Mouse (Mus musculus) erythroblast, embryonic 14.5 days (primary cell): ENCODE data around the gene Rasa3. TPM values are rescaled to one million over a fixed set of nuclear protein-coding genes. Genes with fewer than 3 reads are reported as not detected.

Experiments used
- H3K27me3 ChIP-seq: 2 replicates; pipeline ENCODE4 v1.6.1; 2012; ENCODE audit warnings: inconsistent platforms; ENCODE audit not compliant: control insufficient read depth
- H3K36me3 ChIP-seq: 2 replicates; pipeline ENCODE4 v1.6.1; 2012; ENCODE audit warnings: mild to moderate bottlenecking, inconsistent platforms; ENCODE audit not compliant: control insufficient read depth
- H3K4me1 ChIP-seq: 2 replicates; pipeline ENCODE4 v1.6.1; 2012; ENCODE audit warnings: inconsistent platforms; ENCODE audit not compliant: control insufficient read depth
- H3K4me3 ChIP-seq: replicated peaks from 2 replicates; pipeline ENCODE3; 2012; ENCODE audit warnings: moderate library complexity, mild to moderate bottlenecking, inconsistent platforms
- H3K9me3 ChIP-seq: 2 replicates; pipeline ENCODE4 v1.6.1; 2012; ENCODE audit warnings: low read length, inconsistent platforms, mixed read lengths; ENCODE audit not compliant: control insufficient read depth
- GATA1 ChIP-seq: IDR thresholded peaks from 2 replicates; pipeline ENCODE4 v1.6.1; 2012; ENCODE audit warnings: low read length, inconsistent platforms, mixed read lengths
- TAL1 ChIP-seq: IDR thresholded peaks from 3 replicates; pipeline ENCODE4 v1.6.1; 2012; ENCODE audit warnings: low read length, inconsistent platforms, mixed read lengths
- polyA plus RNA-seq: library from polyadenylated mRNA; stranded (reverse); fragments of >175 nt; gene quantifications from 2 replicates; pipeline ENCODE4 v1.2.3, GENCODE M21; 2012

The Rasa3 gene
- polyA plus RNA-seq, 1 experiment, result 0.10 TPM

- H3K9me3 ChIP-seq, result no peaks in the 10 kb centered on the region
- H3K4me3 ChIP-seq, result no peak overlapping the region
- H3K4me1 ChIP-seq, result no peaks in the 10 kb centered on the region; the same call in 1 of the 2 replicates
- no peaks in the 10 kb centered on the region for H3K36me3 ChIP-seq
- no peak for TF ChIP-seq GATA1
- TF ChIP-seq TAL1, result no peak
- H3K27me3 ChIP-seq, result no peaks in the 10 kb centered on the region
Observed at GRCm38 (mm10) chr8:13699323-13699949, 22.0 kb upstream of the Rasa3 start.

GRCm38 (mm10) chr8:13698281-13698680 is 20.9 kb upstream of the Rasa3 start:
- Histone ChIP-seq H3K4me3 (no peak overlapping the region), H3K4me1 (no peaks in the 10 kb centered on the region; the same call in 1 of the 2 replicates), H3K27me3 (no peaks in the 10 kb centered on the region), H3K36me3 (no peaks in the 10 kb centered on the region), H3K9me3 (no peaks in the 10 kb centered on the region)
- TF ChIP-seq TAL1, result no peak
- TF ChIP-seq GATA1, result no peak

GRCm38 (mm10) chr8:13697681-13698080 is 20.3 kb upstream of the Rasa3 start:
- H3K4me3 ChIP-seq, result no peak overlapping the region
- H3K9me3 ChIP-seq, result no peaks in the 10 kb centered on the region
- TF ChIP-seq GATA1 (no peak), TAL1 (no peak)
- no peaks in the 10 kb centered on the region for H3K36me3 ChIP-seq
- H3K27me3 ChIP-seq, result no peaks in the 10 kb centered on the region
- H3K4me1 ChIP-seq, result no peaks in the 10 kb centered on the region; the same call in 1 of the 2 replicates

DNA sequence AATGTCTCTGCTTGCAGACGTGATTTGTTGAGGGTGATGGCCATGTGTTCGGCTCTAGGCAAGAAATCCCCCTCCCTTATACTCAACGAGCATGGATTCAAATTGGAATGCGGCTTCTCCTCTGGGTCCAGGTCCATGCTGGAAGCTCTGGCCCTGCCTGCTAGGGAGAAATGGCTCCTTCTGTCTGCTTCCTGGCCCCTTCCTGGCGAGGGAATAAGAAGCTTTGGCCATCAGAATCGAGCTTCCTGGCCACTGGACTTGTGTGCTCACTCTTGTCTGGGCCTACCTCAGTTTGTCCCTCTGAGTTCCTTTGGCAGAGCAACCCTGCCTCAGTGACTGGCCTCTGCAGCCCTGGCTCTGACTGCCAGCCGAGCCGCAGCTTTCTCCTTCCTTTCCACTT is 19.8 kb upstream of the Rasa3 start:
- H3K4me1 ChIP-seq, result no peaks in the 10 kb centered on the region; the same call in 1 of the 2 replicates

GRCm38 (mm10) chr8:13696157-13696556 is 18.8 kb upstream of the Rasa3 start:
- Histone ChIP-seq H3K36me3 (no peaks in the 10 kb centered on the region), H3K27me3 (no peaks in the 10 kb centered on the region), H3K9me3 (no peaks in the 10 kb centered on the region), H3K4me1 (no peaks in the 10 kb centered on the region; the same call in 1 of the 2 replicates), H3K4me3 (no peak overlapping the region)
- TF ChIP-seq TAL1 (no peak), GATA1 (no peak)

More for the DNA sequence above, 19.8 kb upstream of the Rasa3 start:
- no peak for TF ChIP-seq GATA1
- no peak for TF ChIP-seq TAL1
- Histone ChIP-seq H3K4me3 (no peak overlapping the region), H3K27me3 (no peaks in the 10 kb centered on the region), H3K9me3 (no peaks in the 10 kb centered on the region), H3K36me3 (no peaks in the 10 kb centered on the region)

DNA sequence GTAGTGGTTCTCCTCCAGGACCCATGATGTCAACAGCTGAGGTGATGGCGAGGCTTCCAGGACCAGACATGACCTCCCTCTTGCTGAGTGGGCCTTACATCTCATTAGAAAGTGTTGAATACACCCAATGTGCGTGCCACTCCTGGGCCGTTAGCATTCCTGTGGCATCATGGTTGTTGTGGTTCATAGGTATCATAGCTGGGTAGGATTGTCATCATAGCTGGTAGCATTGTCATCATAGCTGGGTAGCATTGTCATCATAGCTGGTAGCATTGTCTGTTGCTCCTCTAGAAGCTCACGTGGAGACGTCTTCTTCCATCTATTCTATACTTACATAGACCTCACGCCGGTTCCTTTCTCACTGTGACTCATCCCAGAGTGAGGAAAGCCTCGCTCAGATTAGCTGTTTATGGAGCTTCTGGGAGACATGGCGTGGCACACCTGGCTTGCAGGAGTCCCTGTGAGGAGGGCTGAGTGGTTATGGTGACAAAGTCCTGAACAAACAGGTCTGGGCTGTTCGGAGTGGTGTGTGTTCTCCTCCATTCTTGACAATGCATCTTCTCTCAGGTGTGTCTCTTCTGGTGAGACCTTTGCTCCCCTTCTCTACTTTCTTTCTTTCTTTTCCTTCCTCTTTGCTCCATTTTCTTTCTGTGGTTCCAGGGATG is 17.9 kb upstream of the Rasa3 start:
- no peak overlapping the region for H3K4me3 ChIP-seq
- no peaks in the 10 kb centered on the region for H3K9me3 ChIP-seq
- no peaks in the 10 kb centered on the region for H3K36me3 ChIP-seq
- H3K27me3 ChIP-seq, result no peaks in the 10 kb centered on the region
- H3K4me1 ChIP-seq, result no peaks in the 10 kb centered on the region; the same call in 1 of the 2 replicates
- TF ChIP-seq TAL1 (no peak), GATA1 (no peak)

- Histone ChIP-seq H3K36me3 (no peaks in the 10 kb centered on the region), H3K27me3 (no peaks in the 10 kb centered on the region), H3K4me1 (no peaks in the 10 kb centered on the region; the same call in 1 of the 2 replicates), H3K9me3 (no peaks in the 10 kb centered on the region), H3K4me3 (no peak overlapping the region)
- no peak for TF ChIP-seq TAL1
- no peak for TF ChIP-seq GATA1
Observed at GRCm38 (mm10) chr8:13694735-13695134, 17.3 kb upstream of the Rasa3 start.

GRCm38 (mm10) chr8:13692302-13693066 is 15.1 kb upstream of the Rasa3 start:
- no peaks in the 10 kb centered on the region for H3K27me3 ChIP-seq
- H3K4me1 ChIP-seq, result no peaks in the 10 kb centered on the region
- H3K9me3 ChIP-seq, result no peaks in the 10 kb centered on the region
- no peak for TF ChIP-seq TAL1
- no peak overlapping the region for H3K4me3 ChIP-seq
- no peaks in the 10 kb centered on the region for H3K36me3 ChIP-seq

DNA sequence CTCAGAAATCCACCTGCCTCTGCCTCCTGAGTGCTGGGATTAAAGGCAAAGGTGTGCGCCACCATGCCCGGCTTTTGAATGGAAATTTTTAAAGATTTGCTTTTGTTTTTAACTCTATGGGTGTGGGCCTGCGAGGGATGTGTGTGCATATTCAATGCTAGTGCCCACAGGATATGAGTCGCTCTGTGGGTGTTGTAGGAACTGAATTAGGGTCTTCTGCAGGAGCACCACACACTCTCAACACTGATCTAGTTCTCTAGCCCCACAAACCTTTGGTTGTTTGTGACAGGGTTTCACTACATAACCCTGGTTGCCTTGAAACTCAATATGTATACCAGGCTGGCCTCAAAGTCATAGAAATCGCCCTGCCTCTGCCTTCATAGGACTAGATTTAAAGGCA is 11.9 kb upstream of the Rasa3 start:
- no peak for TF ChIP-seq TAL1
- no peak for TF ChIP-seq GATA1
- no peaks in the 10 kb centered on the region for H3K9me3 ChIP-seq
- H3K4me3 ChIP-seq, result no peak overlapping the region
- H3K36me3 ChIP-seq, result no peaks in the 10 kb centered on the region
- 0 out of 2 replicates have a peak, but pooled peaks cover 2% of the 10 kb centered on the region for H3K4me1 ChIP-seq
- H3K27me3 ChIP-seq, result no peaks in the 10 kb centered on the region
